Mouse (Mus musculus) c-Kit-positive CD71-positive TER-119-positive erythroid progenitor cells, embryonic 14.5 days (primary cell): Measurements from ENCODE around the gene Vtn.
A peak's percentile ranks its signal among the peaks of the same experiment; 100 is the strongest.

Experiments used
- DNase-seq: peaks from one replicate; pipeline ENCODE4 v3.0.0-alpha.2; 2013; ENCODE audit warnings: low spot score

Vtn gene

DNA sequence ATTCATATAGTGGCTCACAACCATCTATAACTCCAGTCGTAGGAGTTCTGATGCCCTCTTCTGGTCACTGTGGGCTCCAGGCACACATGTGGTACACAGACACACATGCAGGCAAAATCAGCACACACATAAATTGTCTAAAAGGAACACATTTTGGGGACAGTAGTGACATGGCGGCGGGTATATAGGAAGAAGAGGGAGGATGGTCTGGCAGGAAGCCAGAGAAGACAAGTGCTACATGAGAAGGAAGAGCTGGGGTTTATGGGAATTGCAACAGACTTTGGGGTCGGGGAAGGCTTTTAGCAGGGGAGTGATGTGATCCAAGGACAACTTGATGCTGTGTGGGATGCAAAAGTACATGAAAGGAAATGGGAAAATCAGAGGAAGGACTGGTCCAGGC is 35.6 kb downstream of the Vtn start:
- no peak for DNase-seq

DNA sequence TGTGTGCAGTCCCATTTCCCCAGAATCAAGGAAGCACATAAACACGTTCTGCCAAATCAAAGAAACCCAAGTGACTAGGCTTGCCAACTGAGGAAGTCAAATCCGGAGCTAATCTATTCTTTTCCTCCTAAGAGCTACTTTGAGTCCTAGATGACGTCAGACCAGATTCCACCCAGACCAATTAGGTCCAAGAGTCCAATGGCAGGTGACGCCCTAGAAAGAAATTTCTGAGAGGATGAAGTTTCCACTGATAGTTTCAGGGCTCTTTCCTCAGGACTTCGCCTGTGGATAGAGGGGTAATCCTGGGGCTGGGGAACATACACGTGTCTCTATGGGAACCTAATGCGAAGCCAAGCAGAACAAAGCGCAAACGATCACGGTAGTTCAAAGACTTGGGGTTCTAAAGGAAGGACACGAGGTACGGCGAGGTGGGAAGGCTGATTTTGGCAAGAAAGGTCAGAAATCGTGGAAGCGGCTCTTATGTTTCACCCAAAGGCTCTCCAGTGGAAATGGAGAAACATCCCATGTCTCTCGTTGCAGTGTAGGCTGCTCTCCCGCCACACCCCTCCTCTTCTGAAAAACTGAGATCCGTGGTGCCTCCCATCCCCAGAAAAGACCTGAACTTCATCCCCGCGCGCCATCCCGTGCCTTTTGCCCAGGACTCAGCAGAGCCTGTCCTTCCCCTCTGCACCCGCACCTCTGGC is 36.6 kb downstream of the Vtn start:
- DNase-seq, result no peak

DNA sequence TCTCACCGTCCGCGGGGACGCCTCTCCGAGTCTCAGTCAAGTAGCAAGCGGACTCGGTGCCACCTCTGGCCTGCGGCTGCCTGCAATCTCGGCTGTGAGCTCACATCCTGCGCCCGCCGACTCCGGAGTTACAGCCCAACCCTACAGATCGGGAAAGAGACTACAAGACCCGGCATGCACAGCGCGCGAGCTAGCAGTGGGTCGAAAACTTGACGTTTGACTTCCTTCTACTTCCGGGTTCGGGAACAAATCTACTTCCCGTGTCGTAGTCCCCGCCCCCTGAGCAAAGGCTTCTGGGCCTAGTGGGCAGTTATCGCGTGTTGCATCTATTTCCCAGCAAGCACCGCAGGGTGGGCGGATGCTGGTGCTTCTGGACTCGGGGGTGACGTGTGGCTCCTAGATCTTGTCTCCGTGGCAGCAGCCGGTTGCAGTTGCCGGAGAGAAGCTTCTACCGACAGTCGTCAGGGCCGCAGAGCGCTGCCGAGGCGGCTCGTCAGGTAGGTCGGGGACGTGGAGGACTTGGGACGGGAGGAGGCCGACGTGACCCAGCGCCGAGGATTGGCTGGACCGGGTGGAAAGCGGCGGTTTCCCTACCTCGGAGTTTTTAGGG is 37.3 kb downstream of the Vtn start, which contains the start of the genes Tnfaip1 and Ift20:
Gene Tnfaip1, minus strand, starts transcription at position 253 of the 610 bp plus-strand sequence.
Gene Ift20, plus strand, starts transcription at position 282 of the 610 bp plus-strand sequence.
- peak; percentile 98 for DNase-seq

DNA sequence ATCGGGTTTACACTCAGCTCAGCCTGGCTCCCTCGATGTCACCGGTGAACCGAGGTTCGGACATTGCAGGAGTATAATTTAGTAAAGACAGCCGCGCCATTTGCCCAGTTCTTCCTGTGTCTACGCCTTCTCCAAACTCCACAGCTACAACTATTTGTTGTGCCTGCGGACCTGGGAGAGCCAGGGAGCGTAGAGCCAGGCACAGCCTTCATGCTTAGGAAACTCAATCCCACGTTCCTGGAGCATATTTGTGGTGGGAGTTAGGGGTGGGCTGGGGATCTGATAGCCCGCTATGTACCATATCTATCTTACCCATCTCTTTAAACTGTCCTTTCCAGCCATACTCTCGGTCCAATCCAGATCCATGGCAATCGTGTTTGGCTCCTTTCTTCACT is 37.8 kb downstream of the Vtn start:
- no peak for DNase-seq

- DNase-seq, result no peak
Measured at GRCm38 (mm10) chr11:78540358-78540757, 41.5 kb downstream of the Vtn start.

DNA sequence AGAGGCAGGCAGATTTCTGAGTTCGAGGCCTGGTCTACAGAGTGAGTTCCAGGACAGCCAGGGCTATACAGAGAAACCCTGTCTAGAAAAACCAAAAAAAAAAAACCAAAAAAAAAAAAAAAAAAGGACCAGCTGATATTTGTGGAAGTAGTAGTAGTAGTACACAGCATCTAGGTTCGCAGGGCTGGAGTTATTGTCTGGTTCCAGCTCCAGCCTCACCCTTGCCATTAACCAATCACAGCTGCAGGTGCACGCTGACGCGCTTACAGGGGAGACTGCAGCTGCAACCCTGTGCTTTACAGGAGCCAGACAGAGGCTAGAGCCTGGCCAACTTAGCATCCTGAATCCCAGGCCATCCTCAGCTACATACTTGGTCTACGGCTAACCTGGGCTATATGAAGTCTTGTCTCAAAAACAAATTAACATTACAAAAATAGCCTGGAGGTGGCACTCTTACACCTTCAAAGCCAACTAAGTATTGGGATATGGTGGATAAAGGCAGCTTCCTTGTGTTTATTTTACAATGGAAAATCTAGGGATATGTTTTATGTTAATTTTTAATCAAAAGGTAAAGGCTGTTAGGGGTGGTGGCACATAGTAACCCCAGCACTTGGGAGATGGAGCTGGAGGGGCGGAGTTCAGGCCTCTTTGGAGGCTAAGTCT is 45.7 kb downstream of the Vtn start:
- DNase-seq, result no peak

- DNase-seq, result no peak
Measured at GRCm38 (mm10) chr11:78545181-78545580, 46.3 kb downstream of the Vtn start.

DNA sequence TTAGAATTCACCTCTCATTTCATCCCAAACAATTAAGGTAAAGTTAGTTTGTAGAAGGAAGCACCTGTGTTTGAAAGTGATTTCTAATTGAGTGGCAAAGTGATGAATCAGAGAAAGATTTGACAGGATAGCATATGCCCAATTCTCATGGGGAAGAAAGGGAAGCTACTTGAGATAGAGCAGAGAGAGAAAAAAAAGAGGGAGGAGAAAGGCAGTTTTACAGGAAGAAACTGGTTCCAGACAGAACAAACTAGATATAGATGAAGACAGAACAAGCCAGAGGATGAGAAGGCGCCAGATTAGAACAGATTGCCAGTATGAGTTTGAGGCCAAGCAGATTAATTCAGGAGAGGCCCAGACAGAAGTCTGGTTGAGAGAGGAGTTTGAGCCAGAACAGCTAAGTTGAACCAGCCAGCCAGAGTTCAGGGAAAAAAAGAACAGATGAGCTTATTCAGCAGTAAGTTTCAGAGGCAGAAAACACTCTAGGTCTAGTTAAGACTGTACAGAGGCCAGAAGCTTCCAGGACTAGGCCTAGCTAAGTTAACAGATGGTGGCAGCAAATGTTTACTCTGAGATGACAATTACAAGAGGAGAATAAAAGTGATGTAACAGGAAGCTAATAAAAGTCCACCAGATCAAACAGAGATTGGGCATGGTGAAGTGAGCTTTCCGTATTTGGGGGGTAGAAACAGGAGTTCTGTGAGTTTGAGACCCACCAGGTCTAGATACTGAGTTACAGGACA is 49.0 kb downstream of the Vtn start:
- no peak for DNase-seq

- no peak for DNase-seq
Measured at GRCm38 (mm10) chr11:78549491-78549987, 50.6 kb downstream of the Vtn start.

DNA sequence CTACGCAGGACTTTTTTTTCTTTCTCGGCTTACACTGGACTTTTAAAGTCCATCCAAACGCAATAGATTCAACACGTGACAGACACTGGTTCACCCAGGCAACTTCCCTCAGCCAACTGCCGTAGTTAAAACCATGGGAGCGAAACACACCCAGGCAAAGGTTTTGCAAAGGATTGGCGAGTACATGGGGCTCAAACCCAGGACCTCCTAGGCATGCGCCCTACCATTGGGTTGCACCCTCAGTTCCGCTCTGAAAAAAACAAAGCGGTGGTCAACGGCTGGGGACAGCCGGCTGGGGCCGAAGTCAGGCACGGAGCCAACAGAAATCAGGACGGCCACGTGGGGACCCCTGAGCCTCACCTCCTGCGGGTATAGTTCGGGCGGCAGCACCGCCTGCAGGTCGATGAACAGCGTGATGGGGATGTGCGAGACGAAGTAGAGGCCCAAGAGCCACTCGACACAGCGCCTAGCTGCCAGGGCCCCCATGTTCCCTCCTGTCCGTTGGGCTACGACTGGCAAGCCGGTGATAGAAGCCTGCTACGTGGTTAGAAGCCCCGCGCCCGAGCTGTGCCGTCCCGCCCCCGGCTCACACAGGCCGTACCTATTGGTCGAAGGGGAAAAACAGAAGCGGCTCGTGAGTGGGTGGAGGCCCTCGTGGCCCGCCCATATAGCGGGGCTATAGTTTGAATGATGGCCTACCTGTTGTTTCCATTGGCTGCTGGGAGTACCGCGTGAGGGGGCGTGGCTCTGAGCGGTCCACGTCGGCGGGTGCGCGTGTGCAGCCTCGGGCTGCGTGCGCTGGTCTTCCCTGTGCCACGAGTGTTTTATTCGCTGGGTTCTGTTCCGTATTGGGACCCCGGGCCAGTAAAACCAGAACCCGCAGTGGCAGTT is 51.5 kb downstream of the Vtn start, which contains the start of gene Tmem97:
Gene Tmem97, minus strand, starts transcription at position 610 of the 891 bp plus-strand sequence.
- DNase-seq, result peak; percentile 92

- no peak for DNase-seq
Measured at GRCm38 (mm10) chr11:78551059-78551398, 52.1 kb downstream of the Vtn start.
